Mouse (Mus musculus) urinary bladder, postnatal 4 days (tissue): ENCODE results near the gene Rgcc.

ENCODE experiments used
- DNase-seq, 2 experiments: peaks; one replicate each; pipeline ENCODE4 v3.0.0; 2021 to 2022; ENCODE audit warnings: low spot score in 2 of 2

The Rgcc gene

DNA sequence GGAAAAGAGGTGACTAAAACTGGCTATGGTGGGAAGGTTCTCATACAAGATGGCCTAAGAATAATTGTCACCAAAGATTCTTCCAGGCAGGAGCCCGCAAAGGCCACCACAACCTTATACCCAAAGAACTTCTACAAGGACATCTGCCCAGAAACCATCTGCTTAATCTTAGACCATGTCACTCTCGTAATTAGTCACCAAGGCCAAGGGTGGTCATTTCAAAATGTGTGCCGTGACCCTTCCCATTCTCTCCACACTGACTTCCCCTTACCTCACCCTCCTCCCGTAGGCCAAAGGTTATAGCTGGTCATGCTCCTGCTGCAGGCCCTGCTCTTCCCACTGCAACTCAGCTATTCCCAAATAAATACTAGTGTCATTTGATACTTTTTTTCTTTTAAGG is 22.5 kb downstream of the Rgcc start:
- no peak for DNase-seq

DNA sequence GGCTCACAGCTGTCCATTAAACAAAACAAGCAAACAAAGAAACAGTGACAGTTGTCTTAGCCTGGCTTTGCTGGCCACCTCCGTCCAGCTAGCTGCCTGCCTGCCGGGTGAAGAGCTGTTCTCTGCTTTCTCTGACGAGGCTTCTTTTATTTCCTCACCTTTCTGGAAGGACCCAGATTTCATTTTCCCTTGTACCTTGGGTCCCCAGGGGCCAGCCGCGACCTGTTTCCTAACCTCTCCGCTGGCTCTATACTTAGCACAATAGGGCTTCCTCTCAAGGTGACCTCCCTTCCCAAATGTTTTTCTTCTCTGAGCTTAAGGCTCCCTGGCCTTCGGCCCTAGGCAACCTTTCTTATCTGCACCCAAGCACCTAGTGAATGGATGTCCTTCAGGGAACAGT is 23.5 kb downstream of the Rgcc start:
- DNase-seq: no peak

DNA sequence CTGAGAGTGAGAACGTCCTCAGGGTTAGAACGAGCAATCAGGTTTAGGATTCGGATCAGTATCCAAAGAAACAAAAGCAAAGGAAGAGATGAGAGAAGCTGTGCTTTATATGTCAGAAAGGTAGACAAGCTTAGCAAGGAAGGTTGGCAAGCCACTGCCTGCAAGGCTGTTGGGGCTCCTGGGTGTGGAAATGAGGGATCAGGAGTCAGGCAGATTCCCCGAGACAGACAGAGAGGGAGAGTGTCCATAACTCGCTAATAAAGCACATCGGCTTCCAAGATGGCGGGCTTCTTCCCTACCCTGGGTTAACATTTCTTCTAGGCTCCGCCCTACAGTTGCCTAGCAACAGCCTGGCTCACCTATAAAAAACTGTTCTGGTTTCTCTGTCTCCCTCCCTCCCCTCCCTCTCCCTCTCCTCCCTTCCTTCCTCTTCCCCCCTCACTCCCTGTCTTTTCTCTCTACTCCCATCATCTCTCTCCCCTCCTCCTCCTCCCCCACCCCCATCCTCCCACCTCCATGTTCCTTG is 25.5 kb downstream of the Rgcc start:
- DNase-seq: no peak

DNA sequence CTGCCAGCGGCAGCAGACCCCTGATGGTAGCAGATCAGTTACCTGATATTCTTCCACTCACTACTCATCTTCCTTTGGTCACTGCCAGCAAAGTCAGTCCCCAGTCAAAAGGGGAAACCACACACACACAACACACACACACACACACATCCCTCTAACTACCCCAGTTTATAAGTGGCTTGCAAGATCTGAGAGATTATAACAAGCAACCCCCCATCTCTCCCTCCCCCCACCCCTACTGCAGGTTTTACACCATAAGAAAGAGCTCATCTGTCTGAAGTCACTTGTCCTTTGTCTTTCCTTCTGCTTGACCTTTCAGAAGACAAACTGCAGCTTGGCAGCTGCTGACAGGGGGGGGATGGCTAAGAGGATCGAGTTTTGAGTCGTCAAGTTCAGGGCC is 26.0 kb downstream of the Rgcc start:
- DNase-seq: no peak

DNA sequence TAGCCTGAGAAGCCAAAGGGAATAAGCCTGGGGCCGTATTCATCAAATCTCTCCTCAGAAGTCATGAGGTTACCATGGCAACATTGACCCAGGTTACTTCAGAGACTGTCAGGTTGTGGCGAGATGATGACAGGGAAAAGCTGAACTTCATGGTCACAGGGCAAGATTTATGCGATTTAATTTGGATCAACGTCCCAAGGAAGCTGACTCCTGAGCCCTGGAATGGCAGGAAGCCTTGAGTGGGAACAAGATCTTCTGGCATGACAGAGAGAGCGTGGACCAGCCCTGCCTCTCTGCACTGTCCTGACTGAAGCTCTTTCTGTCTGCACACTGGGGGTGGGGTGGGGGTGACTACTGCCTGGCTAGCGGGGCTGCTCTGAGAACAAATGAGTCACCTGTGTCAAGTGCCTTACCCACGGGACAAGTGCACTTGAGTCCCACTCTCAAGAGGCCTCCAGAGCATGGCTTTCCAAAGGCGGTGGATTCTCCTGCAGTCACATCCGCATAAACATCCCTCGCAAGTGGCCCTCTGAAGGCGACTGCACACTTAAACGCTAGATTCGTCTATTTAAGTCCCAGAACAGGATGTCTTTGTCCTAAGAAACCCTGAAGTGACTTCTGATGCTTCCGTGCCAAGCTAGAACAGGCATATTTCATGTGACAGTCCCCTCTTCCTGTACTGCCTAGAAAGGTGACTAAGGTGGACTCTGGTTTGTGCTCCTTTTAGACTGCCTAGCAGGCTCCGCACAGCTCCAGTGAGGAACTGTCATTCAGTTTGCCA is 27.6 kb downstream of the Rgcc start:
- no peak for DNase-seq

DNA sequence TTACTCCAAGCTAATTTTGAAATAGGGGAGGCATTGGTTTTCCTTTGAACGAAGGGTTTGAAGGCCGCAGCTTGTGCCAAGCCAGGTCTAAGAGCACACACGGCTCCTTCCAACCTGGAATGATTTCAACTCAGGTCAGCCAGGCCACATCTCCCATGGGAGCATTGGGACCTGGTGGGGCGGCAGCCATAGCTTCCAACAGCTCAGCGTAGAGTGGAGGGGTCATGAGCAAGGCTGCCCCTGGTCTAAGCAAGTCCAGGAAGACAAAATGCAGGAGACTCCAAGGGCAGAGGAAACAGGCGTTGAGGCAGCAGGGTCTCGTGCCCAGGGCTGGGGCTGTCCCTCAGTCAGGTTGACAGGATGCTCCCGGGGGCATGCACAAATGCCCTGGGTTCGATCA is 28.5 kb downstream of the Rgcc start:
- no peak for DNase-seq

DNA sequence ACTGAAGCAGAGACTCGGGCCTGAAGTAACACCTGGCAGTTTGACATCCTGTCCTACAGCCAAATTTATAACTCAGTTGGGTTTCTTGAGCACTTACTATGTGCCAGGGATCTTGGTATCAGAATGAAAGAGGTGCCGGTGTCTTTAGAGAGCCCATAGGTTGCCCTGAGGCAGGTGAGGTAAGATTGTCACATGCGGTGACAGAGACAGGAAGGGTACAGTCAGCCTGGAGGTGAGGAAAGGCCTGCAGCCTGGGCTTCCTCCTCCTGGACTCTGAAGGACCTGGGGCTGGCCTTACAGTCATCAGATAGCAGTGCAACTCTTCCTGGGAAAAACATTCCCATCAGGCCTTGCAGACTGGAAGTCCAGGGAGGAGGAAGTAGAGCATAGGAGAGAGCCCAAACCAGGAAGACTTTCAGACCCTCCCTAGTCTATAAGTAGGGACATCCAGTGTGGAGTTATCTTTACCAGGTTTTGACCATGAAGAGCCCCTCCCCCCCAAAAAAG is 29.2 kb downstream of the Rgcc start:
- DNase-seq: no peak

DNA sequence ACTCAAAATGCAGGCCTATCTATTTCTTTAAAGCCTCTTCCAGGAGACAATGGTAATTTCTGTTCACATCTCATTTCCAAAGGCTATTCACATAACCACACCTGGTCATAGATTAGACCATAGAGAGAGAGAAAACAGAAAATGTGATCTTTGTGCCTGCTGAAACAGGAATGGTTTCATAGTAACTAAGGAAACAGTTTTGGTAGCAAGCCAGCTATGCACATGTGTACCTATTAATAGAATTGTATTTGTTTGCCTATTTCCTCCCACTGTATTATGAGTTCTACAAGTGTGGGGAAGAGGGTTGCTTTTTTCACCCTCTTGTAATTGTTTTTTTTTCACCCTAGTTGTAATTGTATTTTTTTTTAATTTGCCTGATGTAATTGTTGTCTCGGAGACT is 31.9 kb downstream of the Rgcc start:
- no peak for DNase-seq

DNA sequence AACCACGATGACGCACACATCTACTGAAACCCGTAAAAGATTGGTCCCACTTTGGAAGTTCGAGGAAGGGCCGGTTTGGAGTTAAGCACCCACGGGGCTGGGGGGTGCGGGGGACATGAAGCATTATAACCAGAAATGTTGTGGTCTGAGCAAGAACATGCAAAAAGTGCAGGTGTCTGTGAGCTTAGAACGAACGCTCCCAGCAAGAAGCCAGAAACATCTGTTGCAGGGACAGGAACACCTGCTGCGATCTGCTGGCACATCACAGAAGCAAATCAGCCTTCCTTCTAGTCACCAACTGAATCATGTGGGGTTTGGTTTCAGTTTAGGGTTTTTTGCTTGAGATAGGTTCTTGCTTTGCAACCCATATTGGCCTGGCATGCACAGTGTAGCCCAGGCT is 33.6 kb downstream of the Rgcc start:
- no peak for DNase-seq

DNA sequence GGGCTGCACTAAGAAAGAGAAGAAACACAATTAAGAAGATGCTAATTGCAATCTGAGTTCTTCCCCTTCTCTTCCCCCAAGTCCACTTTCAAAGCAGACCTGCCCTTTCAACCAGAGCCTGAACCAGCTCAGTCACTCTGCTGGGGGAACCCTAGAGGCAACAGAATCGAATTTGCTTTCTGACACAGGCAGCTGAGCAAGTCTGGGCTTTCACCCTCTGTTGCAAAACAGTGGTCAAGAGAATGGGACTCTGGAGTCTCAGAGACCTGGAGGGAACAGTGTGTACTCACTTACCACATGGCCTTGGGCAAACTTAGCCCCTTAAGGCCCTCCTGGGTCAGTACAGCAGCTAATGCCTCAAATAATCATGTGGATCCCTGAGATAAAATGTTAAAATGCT is 34.1 kb downstream of the Rgcc start:
- no peak for DNase-seq

DNA sequence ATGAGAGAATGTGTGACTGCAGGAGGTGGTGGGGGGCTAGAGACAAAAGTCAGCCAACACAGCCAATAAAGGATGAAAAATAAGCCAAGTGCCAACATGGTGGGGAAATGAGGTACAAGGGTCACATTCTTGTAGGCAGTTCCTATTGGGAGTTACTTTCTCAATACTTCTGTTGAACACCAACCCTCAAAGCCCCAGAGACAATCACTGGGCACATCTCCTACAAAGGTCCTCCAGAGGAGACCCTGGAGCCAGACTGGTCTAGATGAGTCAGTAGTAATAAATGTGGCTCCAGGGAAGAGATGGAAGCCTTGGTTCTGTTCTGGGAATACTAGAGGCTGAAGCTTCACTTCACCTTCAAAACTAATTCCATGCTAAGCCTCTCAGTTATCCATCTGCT is 35.0 kb downstream of the Rgcc start:
- no peak for DNase-seq

DNA sequence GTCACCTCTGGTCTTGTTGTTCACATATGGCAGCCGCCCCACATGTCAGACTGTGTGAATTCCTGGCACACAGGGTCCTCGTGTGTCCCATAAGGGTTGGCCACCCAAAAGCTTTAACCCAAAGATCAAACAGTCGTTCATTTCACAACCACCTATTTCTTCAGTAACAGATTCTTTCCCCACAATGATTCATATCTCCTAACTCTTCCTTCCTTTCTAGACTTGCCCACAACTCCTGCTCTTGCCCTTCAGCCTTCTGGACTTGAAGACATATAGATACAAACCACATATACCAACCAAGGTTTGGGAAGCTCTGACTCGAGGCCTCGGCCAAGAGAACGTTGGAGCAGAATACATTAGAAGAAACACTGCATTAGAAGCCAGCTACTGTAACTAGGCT is 35.7 kb downstream of the Rgcc start:
- no peak for DNase-seq

DNA sequence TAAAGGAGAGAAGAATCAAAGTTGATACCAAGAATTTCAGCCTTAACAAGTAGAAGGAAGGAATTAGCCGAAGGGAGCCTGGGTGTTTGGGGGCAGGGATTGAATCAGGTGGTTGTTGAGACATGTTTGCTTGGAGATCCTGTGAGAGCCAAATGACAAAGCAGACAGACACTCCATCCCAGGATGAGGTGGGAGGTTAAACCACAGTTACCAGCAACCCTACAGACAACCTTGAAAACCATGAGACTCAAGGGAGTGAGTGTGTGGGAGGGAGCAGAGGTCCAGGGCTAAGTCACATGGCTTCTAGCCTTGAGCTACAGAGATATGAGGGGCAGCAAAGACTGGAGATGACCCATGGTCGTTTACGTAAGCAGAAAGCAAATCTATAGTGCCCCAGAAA is 38.1 kb downstream of the Rgcc start:
- DNase-seq: no peak

DNA sequence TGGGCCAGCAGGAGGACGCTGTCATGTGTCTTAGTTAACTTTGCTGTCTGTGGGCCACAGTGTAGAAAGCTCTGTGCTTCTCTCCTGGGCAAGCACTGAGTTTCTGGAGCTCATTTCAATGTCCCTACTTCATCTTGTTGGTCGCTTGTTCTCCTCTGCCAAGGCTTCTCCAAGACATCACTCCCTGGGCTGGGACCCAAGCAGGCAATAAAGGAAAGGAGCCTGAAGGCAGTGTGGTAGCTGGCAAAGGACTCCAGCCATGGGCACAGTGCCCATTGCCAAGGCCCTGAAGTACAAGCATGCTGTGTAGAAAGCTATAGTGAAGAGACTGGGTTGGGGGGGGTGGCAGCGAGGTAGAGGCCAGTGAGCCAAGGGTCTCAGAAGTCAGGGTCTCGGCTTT is 38.8 kb downstream of the Rgcc start:
- no peak for DNase-seq

DNA sequence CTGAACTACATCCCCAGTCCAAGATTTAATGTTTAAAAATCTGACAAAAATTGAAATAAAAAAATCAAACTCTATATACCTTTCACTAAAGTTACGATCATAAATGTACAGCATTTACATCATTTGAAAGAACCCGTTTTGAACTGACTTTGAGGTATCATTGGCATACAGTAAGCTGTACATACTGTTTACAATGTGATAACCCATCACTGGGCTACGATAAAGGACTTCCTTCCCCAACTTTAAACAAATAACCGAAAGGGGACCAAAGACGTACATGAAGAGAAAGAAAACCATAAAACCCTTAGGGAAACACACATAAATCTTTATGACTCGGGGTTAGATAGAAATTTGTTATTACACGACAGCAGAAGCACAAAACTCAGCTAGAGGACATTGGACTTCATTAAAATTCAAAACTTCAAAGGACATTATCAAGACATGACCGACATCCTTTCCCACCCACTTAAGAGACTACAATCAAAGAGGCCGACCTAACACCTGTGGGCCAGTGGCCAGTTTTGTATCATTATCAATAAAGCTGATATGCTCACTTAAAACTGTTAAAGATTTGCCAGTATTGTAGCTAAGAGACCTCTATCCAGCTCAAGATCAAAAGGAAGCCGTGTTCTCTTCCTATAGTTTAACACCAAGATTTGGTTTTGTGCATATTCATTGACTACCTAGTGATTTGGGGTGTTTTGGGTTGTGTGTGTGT is 42.2 kb downstream of the Rgcc start:
- no peak for DNase-seq

DNA sequence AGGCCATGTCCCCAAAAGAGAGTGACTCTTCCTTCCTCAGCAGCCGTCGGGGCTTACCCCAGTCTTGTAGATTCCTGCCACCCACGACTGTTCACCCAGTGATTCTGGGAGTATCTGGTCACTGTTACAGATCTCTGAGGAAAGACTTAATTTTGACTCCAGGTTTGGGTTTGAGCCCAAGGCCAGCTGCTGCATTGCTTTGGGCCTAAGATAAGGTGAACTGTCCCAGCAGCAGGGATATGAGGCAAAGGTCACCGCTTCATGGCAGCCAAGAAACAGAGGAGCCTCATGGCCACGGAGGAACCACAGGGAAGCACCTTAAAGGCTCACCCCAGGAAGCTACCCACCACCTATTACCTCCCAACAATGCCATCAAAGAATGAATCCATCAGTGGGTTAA is 44.8 kb downstream of the Rgcc start:
- DNase-seq: no peak

DNA sequence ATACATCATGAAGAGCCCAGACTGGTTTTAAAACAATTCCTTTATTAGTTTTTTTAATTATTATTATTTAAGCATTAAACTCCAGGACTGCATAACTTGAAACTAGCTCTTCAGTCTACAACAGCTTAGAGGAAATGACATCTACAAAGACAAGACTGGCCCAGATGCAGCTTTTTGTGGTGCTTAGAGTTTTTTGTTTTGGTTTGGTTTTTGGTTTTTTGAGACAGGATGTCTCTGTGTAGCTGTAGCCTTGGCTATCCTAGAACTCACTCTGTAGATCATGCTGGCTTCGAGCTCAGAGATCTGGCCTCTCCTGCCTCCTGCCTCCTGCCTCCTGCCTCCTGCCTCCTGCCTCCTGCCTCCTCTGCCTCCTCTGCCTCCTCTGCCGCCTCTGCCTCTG is 45.7 kb downstream of the Rgcc start:
- no peak for DNase-seq

DNA sequence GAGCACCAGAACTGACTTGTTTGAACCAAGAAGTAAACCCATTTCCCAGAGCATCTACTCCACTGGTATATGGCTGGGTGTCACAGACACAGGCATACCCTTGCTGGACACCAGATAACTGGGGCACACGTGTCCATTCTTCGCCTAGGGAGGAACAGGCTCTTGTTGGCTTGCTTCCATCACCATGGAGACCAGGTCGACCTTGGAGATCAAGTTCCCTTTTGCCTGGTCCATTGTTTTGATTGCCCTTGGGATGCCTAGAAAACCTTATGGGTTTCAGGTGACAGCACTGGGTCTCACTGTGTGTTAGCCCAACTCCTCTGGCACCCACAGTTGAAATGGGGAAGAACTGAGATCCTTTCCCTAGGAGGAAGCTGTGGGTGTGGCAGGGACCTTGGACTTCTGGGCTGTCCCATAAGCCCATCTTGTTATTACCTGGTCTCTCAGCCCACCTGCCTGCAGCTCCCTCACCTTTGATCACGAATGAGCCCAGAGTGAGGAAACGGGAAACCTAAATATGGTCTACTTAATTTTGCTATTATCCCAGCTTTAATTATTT is 49.6 kb downstream of the Rgcc start:
- no peak for DNase-seq

DNA sequence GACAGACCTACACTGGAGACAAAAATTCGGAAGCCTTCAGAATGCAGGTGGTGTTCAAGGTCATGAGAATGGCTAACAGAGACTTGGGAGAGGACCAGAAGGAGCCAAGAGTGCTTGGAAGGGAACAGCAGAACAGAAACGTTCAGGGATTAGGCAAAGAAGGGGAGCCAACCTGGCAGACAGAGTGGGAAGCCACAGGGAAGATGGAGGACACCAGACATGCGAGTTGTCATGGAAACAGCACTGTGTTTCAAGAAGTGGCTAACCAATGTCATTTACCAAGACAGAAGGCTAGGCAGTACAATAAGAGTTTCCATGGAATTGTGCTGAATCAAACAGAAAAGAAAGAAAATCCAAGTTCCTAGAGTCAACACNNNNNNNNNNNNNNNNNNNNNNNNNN is 56.9 kb downstream of the Rgcc start:
- no peak for DNase-seq

DNA sequence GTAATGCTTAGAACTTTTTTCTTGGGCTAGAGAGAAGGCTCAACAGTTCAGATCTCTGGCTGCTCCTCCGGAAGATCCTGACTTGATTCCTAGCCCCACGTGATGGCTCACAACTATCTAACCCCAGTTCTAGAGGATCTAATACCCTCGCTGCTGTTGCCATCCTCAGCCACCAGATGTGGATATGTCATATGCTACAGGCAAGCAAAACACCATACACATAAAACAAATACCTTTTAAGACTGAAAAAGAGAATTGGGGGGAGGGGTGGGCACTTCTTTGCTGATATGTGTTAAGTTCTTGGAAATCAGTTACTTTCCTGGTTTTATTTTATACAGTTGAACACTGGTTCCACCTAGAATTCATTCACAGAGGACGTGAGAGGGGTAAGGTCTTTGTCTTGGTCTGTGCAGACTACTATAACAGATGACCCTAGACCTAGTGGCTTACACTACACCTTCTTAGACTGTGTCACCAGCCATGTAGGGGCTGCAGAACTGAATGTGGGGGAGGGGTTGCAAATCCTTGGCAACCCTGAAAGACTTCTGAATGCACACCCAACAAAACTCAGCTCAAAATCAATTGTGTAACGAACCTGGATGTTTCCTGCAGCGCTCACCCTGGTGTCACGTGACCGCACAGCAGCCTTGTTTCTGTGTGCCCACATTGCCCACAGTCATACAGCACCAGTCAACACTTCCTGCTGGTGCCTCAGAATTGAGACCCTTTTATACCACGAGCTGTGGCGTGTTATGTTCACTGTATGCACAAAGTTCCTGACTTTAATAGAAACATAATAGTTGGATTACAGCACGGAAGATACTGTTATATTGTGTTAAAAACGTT is 58.2 kb downstream of the Rgcc start:
- no peak for DNase-seq

DNA sequence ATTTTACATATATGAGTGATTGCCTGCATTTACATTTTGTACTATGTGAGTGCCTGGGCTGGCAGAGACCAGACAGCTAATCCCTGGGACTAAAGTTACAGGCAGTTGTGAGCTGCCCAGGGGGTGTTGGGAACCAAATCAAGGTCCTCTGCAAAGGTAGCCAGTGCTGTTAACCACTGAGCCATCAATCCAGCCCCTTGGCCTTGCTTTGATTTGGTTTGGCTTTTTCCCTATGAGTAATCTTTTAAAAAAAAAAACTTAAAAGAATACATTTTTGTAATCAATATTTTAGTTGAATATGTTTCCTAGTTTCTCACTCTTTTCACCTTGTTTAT is 59.1 kb downstream of the Rgcc start:
- DNase-seq: no peak
